Mouse (Mus musculus) urinary bladder, postnatal 14 days (tissue): ENCODE results near the gene Tmem110.

ENCODE experiments used
- DNase-seq: peaks from one replicate; pipeline ENCODE4 v3.0.0; 2021; ENCODE audit warnings: low spot score

Tmem110 gene

GRCm38 (mm10) chr14:30904307-30904706 lies 78.9 kb downstream of the Tmem110 start:
- no peak for DNase-seq

GRCm38 (mm10) chr14:30906001-30906400 lies 80.6 kb downstream of the Tmem110 start:
- no peak for DNase-seq

DNA sequence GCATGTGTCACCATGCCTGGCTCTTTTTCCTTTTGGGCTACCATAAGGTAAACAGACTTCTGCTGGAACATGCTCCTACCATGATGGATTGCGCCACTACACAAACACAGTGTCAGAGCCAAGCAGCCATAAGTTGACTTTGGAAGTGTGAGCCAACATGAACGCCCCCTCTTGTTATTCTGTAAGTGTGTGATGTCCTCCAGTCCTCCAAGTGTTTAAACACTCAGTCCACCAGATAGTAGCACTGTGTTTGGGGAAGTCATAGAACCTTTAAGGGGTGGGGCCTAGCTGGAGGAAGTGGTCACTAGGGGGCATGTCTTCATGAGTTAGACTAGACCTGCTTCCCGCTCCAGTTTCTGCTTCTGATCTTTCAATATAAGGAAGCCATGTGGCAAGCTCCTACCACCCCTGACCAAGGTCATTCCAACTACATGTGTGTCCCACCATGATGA lies 82.5 kb downstream of the Tmem110 start:
- DNase-seq = no peak

DNA sequence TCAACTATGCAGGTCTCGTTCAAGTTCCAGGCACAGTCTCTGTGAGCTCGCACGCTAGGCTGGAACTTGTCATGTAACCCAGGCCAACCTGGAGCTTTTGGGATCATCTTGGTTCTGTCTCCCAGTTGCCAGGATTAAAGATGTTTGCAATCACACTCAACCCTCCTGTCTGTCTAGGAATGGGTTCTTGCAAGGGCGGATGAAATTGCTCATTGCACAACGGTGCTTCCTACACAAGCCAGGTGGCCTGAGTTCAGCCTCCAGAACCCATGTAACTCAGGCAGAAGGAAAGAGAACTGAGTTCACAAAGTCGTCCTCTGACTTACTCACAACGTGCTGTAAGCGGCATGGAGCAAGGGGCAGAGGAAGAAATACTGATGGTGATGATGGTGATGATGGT lies 85.8 kb downstream of the Tmem110 start:
- no peak for DNase-seq

DNA sequence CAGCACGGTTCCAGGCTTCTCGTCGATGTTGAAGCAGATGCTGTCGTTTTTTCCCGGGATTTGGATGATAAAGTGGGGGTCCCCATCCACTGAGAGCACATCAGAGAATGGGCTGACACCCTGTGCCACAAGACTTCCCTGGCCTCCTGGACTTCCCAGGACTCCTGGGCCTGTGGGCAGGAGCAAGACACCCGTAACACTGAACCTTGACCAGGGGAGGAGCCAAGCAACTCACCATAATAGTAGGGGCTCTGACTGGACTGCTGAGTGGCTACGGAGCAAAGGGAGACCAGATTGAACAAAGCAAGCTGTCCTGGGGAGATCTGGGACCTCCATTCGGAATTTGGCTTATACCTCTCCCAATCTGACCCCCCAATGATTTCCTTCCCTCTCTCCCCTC lies 87.3 kb downstream of the Tmem110 start:
- no peak for DNase-seq

GRCm38 (mm10) chr14:30913404-30913803 lies 88.0 kb downstream of the Tmem110 start:
- no peak for DNase-seq

DNA sequence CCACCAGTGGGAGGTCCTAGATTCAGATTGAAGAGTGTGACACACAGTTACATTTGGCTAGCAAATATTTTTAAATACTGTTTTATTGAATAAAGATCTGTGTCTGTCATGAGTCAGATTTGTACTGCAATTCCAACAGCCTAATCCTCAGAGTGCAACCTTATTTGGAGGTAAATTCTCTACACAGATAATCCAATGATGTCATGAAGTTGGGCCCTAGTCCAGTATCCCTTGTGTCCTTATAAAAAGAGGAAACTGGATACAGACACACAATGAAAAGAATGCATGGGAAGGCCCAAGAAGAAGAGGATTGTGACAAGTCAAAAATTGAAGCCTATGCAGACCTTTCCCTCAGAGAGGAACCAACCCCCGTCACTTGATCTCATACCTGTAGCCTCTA lies 91.1 kb downstream of the Tmem110 start:
- no peak for DNase-seq

DNA sequence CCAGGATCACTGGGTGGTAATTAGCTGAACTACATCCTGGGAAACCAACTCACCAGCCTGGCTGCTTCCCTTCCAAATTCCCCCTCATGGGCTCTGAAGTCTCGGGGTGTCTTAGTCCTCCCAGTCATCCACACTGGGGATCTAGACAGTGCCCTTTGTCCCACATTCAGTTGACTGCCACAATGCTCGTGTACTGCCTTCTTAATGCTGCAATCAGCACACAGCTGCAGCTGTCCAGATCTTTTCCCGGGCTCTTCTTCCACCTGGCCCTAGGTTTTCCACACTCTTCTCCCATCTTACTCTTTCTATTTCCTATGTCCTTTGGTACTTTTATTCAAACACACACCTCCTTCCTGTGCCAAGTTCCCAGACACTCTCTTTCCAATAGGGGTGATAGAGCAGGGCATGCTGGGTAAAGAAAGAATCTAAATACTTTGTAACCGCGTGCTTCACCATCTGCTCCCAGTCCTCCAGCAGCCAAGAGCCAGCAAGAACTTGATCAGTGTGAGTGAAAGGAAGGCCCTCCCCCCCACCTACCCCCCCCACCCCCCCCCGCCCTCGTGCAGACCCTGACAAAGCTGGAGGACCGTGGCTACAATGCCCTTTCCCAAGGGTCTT lies 96.8 kb downstream of the Tmem110 start:
- no peak for DNase-seq

DNA sequence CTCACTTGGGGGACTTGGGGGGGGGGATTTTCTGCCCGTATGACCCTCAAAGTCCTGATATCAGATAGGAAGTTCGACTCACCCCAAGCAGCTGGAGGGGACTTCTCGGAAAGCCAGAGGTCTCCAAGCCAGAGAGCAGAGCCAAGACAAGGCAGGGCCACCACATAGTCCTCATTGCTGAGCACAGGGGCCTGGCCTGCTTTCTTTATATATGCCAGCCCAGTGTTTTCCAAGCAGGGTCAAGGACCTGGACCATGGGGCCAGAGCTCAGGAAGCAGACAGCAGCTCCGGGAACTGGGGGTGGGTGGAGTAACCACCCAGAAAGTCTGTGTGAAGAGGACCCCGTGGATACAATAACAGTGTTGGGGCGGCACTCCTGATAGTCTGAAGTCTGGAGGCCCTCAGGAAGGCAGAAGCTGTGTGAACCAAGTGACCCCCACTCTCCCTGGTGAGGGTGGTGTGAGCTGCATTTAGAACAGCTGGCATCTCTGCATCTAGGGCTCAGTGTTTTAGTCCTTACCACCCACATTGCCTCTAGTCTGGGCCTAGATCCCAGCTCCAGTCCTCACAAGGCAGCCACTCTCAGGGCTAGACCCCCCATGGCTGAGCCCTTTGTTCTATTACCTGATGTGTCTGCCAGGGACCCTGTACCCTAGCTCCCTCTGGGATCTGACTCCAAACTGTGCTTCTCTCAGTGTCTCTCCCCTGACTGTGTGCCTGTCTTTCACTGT lies 98.2 kb downstream of the Tmem110 start, which contains the start of gene Itih3:
Gene Itih3, minus strand, starts transcription at position 386 of the 731 bp plus-strand sequence.
- DNase-seq = no peak

DNA sequence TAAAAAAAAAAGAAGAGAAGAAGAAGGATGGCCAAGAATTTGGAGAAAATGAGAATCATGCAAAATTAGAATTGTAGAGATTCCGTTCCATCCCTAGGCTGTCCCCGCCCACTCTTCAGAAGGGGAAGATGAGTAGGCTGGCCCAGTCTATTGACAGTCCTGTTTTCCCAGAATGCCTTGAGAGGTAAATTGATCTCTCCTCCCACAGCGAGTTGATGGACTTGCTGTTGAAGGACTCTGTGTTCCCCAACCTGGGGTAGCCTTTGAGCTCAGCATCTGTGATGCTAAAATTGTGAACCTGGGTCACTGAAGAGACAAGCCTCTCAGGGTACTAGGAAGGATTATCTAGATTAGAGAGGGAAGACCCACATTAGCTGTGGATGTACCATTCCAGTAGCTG lies 100.1 kb downstream of the Tmem110 start:
- no peak for DNase-seq
